Mouse (Mus musculus): Measurements from ENCODE around the gene Atf1. TPM values are rescaled to one million over a fixed set of nuclear protein-coding genes. Genes with fewer than 3 reads are reported as not detected.

Gene Atf1
- polyA plus RNA-seq, 2 experiments = 24.9 to 29.7 TPM

DNA sequence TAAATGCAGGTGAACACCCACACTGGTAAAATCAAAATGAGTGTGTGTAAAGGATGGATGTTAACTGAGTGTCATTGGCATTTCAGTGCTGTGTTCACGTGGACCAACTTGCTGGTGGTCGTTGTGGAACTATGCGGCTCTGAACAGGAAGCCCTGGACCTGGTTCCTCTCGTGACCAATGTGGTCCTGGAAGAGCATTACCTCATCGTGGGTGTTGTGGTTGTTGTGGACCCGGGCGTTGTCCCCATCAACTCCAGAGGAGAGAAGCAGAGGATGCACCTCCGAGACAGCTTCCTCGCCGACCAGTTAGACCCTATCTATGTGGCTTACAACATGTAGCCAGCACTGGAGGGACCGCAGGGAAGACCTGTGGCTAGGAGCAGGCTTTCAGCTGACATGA, 12.5 kb upstream of the Atf1 start:
- Histone ChIP-seq H3K4me2 (ENCODE audit: low read depth) (no peak overlapping the region), H3K27me3 (ENCODE audit: control insufficient read depth, insufficient read depth, low read length) (no peaks in the 10 kb centered on the region), H3K36me3 (replicated peaks; ENCODE audit: control insufficient read depth, insufficient read depth, low read depth) (no peaks in the 10 kb centered on the region; the same call in 1 of the 2 replicates), H3K4me1 (replicated peaks; ENCODE audit: control insufficient read depth in 2 of 2, insufficient read depth in 2 of 2, low read length in 1 of 2) (no peaks in the 10 kb centered on the region), H3K9ac (replicated peaks) (no peak overlapping the region), H3K4me3 (ENCODE audit: insufficient read depth in 1 of 2, low read depth in 2 of 2, low read length in 2 of 2) (no peak overlapping the region), H3K9me3 (ENCODE audit: control insufficient read depth, low read length) (no peaks in the 10 kb centered on the region), H3K27ac (no peak overlapping the region)
- no peak for ATAC-seq (ENCODE audit: insufficient read depth)
- no peak for DNase-seq (ENCODE audit: low read depth in 3 of 3, low spot score in 3 of 3)
- TF ChIP-seq EP300 (IDR thresholded peaks at IDR 0.05; ENCODE audit: low read depth) = no peak
- no peak for TF ChIP-seq CTCF (IDR thresholded peaks at IDR 0.05; ENCODE audit: low read depth)
- WGBS (ENCODE audit: insufficient replicate concordance) = 66% methylated on average over 11 of the region's 11 CpGs

GRCm38 (mm10) chr15:100216173-100216572, 11.4 kb upstream of the Atf1 start:
- Histone ChIP-seq H3K9ac (replicated peaks) (no peak overlapping the region), H3K9me3 (ENCODE audit: control insufficient read depth, low read length) (no peaks in the 10 kb centered on the region), H3K27ac (no peak overlapping the region), H3K4me2 (ENCODE audit: low read depth) (no peak overlapping the region), H3K36me3 (replicated peaks; ENCODE audit: control insufficient read depth, insufficient read depth, low read depth) (no peaks in the 10 kb centered on the region; the same call in 1 of the 2 replicates), H3K27me3 (ENCODE audit: control insufficient read depth, insufficient read depth, low read length) (no peaks in the 10 kb centered on the region), H3K4me3 (ENCODE audit: insufficient read depth in 1 of 2, low read depth in 2 of 2, low read length in 2 of 2) (no peak overlapping the region), H3K4me1 (replicated peaks; ENCODE audit: control insufficient read depth in 2 of 2, insufficient read depth in 2 of 2, low read length in 1 of 2) (no peaks in the 10 kb centered on the region)
- 79% methylated on average over 9 of the region's 9 CpGs for WGBS (ENCODE audit: insufficient replicate concordance)
- TF ChIP-seq EP300 (IDR thresholded peaks at IDR 0.05; ENCODE audit: low read depth) = no peak
- ATAC-seq (ENCODE audit: insufficient read depth) (no peak), DNase-seq (ENCODE audit: low read depth in 3 of 3, low spot score in 3 of 3) (no peak)

DNA sequence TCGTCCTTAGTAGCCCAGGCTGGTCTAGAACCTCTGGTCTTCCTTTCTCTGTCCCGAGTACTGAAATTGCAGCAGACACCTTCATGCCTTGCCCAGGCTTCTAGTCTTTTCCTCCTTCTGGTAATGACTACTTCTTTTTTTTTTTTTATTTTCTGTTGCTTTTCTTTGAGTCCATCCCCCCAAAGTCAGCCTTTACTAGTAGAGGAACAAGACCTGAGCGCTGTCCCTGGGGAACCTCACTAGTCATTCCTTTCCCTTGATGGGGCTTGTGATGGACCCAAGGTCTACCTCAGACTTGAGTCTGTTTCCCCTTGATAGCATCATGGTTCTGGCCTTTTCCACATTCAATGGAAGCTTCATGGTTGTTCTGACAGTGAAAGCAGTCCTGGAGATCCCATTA, 9.6 kb upstream of the Atf1 start:
- ATAC-seq (ENCODE audit: insufficient read depth) (no peak), DNase-seq (ENCODE audit: low read depth in 3 of 3, low spot score in 3 of 3) (no peak)
- no peaks in the 10 kb centered on the region for H3K27me3 ChIP-seq (ENCODE audit: control insufficient read depth, insufficient read depth, low read length)
- no peaks in the 10 kb centered on the region for H3K4me1 ChIP-seq (replicated peaks; ENCODE audit: control insufficient read depth in 2 of 2, insufficient read depth in 2 of 2, low read length in 1 of 2)
- H3K4me2 ChIP-seq (ENCODE audit: low read depth) = no peak overlapping the region
- 79% methylated on average over 3 of the region's 3 CpGs for WGBS (ENCODE audit: insufficient replicate concordance)
- H3K9me3 ChIP-seq (ENCODE audit: control insufficient read depth, low read length) = no peaks in the 10 kb centered on the region
- H3K4me3 ChIP-seq (ENCODE audit: insufficient read depth in 1 of 2, low read depth in 2 of 2, low read length in 2 of 2) = no peak overlapping the region
- H3K36me3 ChIP-seq (replicated peaks; ENCODE audit: control insufficient read depth, insufficient read depth, low read depth) = no peaks in the 10 kb centered on the region
- H3K9ac ChIP-seq (replicated peaks) = no peak overlapping the region
- no peak overlapping the region for H3K27ac ChIP-seq
- TF ChIP-seq EP300 (IDR thresholded peaks at IDR 0.05; ENCODE audit: low read depth) (no peak), CTCF (IDR thresholded peaks at IDR 0.05; ENCODE audit: low read depth) (no peak)

- DNase-seq (ENCODE audit: low read depth in 3 of 3, low spot score in 3 of 3) (no peak), ATAC-seq (ENCODE audit: insufficient read depth) (no peak)
- TF ChIP-seq EP300 (IDR thresholded peaks at IDR 0.05; ENCODE audit: low read depth) = no peak
- TF ChIP-seq CTCF (IDR thresholded peaks at IDR 0.05; ENCODE audit: low read depth) = no peak
- Histone ChIP-seq H3K9ac (replicated peaks) (no peak overlapping the region), H3K27me3 (ENCODE audit: control insufficient read depth, insufficient read depth, low read length) (no peaks in the 10 kb centered on the region), H3K27ac (no peak overlapping the region), H3K36me3 (replicated peaks; ENCODE audit: control insufficient read depth, insufficient read depth, low read depth) (no peaks in the 10 kb centered on the region), H3K4me2 (ENCODE audit: low read depth) (no peak overlapping the region), H3K4me3 (ENCODE audit: insufficient read depth in 1 of 2, low read depth in 2 of 2, low read length in 2 of 2) (no peak overlapping the region), H3K4me1 (replicated peaks; ENCODE audit: control insufficient read depth in 2 of 2, insufficient read depth in 2 of 2, low read length in 1 of 2) (no peaks in the 10 kb centered on the region), H3K9me3 (ENCODE audit: control insufficient read depth, low read length) (no peaks in the 10 kb centered on the region)
- WGBS (ENCODE audit: insufficient replicate concordance) = 48% methylated on average over 1 of the region's 1 CpGs
Measured at GRCm38 (mm10) chr15:100219396-100219795, 8.2 kb upstream of the Atf1 start.

- peaks cover under 1 to 3% of the 10 kb centered on the region in 2 experiments for H3K4me1 ChIP-seq (replicated peaks; ENCODE audit: control insufficient read depth in 2 of 2, insufficient read depth in 2 of 2, low read length in 1 of 2)
Measured at GRCm38 (mm10) chr15:100220916-100221315, 6.7 kb upstream of the Atf1 start.

More at GRCm38 (mm10) chr15:100220916-100221315, 6.7 kb upstream of the Atf1 start:
- no peak overlapping the region for H3K4me2 ChIP-seq (ENCODE audit: low read depth)
- ATAC-seq (ENCODE audit: insufficient read depth) (no peak), DNase-seq (ENCODE audit: low read depth in 3 of 3, low spot score in 3 of 3) (no peak)
- no peak for TF ChIP-seq EP300 (IDR thresholded peaks at IDR 0.05; ENCODE audit: low read depth)
- no peak for TF ChIP-seq CTCF (IDR thresholded peaks at IDR 0.05; ENCODE audit: low read depth)
- H3K36me3 ChIP-seq (replicated peaks; ENCODE audit: control insufficient read depth, insufficient read depth, low read depth) = no peaks in the 10 kb centered on the region
- H3K9me3 ChIP-seq (ENCODE audit: control insufficient read depth, low read length) = no peaks in the 10 kb centered on the region
- 80% methylated on average over 7 of the region's 7 CpGs for whole genome bisulfite sequencing (ENCODE audit: insufficient replicate concordance)
- no peak overlapping the region for H3K27ac ChIP-seq
- H3K9ac ChIP-seq (replicated peaks) = no peak overlapping the region
- no peaks in the 10 kb centered on the region for H3K27me3 ChIP-seq (ENCODE audit: control insufficient read depth, insufficient read depth, low read length)
- no peak overlapping the region for H3K4me3 ChIP-seq (ENCODE audit: insufficient read depth in 1 of 2, low read depth in 2 of 2, low read length in 2 of 2)
